Mouse (Mus musculus) midbrain, embryonic 12.5 days (tissue): Measurements from ENCODE around the gene Il1rl2. TPM values are rescaled to one million over a fixed set of nuclear protein-coding genes. Genes with fewer than 3 reads are reported as not detected.

Source experiments
- ATAC-seq: fragments of 200-750 bp; cut with Nextera tagmentation; 2 replicates; pipeline ENCODE4 v1.8.0; 2017; ENCODE audit warnings: low read depth, moderate TSS enrichment, moderate library complexity; ENCODE audit not compliant: low FRiP score
- H3K27ac ChIP-seq: fragments of 300-500 bp; sonication (generic); replicated peaks from 2 replicates; pipeline ENCODE4 v1.5.1; 2016; ENCODE audit warnings: mild to moderate bottlenecking
- H3K27me3 ChIP-seq: fragments of 300-500 bp; sonication (generic); 2 replicates; pipeline ENCODE4 v1.6.1; 2016; ENCODE audit warnings: mild to moderate bottlenecking
- H3K36me3 ChIP-seq: fragments of 300-500 bp; sonication (generic); 2 replicates; pipeline ENCODE4 v1.6.1; 2016
- H3K4me1 ChIP-seq: fragments of 300-500 bp; sonication (generic); 2 replicates; pipeline ENCODE4 v1.6.1; 2016
- H3K4me2 ChIP-seq: fragments of 300-500 bp; sonication (generic); replicated peaks from 2 replicates; pipeline ENCODE4 v1.6.1; 2016; ENCODE audit warnings: mild to moderate bottlenecking, moderate library complexity
- H3K4me3 ChIP-seq: fragments of 300-500 bp; sonication (generic); 2 replicates; pipeline ENCODE4 v1.5.1; 2016; ENCODE audit warnings: mild to moderate bottlenecking
- H3K9ac ChIP-seq: fragments of 300-500 bp; sonication (generic); replicated peaks from 2 replicates; pipeline ENCODE4 v1.6.1; 2016; ENCODE audit warnings: mild to moderate bottlenecking, moderate library complexity
- H3K9me3 ChIP-seq: fragments of 300-500 bp; sonication (generic); 2 replicates; pipeline ENCODE4 v1.6.1; 2016; ENCODE audit warnings: mild to moderate bottlenecking
- WGBS: fragments of 180-500 bp; shearing (Covaris S2); methylation state at CpG from one replicate; pipeline ENCODE4 v1.1.7; 2016; 5-methylcytosine and 5-hydroxymethylcytosine counted together
- polyA plus RNA-seq: library from polyadenylated mRNA; unstranded; fragments of >200 nt; fragmentation: Nextera tagmentation; extraction: Ambion mirVana; gene quantifications from 2 replicates; pipeline ENCODE4 v1.2.1, GENCODE M21; 2016

The Il1rl2 gene
- polyA plus RNA-seq, 1 experiment from 2014 or later = 1.6 TPM

- Histone ChIP-seq H3K4me3 (no peak overlapping the region), H3K27me3 (peaks cover 45% of the 10 kb centered on the region), H3K9me3 (no peaks in the 10 kb centered on the region), H3K4me2 (no peak overlapping the region), H3K36me3 (no peaks in the 10 kb centered on the region), H3K4me1 (peaks cover 11% of the 10 kb centered on the region), H3K27ac (no peak overlapping the region), H3K9ac (no peak overlapping the region)
- no peak for ATAC-seq
- 84% methylated on average over 3 of the region's 3 CpGs for WGBS
Observed at GRCm38 (mm10) chr1:40327604-40328003, 3.2 kb downstream of the Il1rl2 start.

- 79% methylated on average over 1 of the region's 1 CpGs for WGBS
- no peak overlapping the region for H3K4me3 ChIP-seq
- H3K9ac ChIP-seq = no peak overlapping the region
- H3K4me2 ChIP-seq = no peak overlapping the region
- ATAC-seq = no peak
- peaks cover 8% of the 10 kb centered on the region for H3K4me1 ChIP-seq
- no peak overlapping the region for H3K27ac ChIP-seq
- no peaks in the 10 kb centered on the region for H3K36me3 ChIP-seq
- H3K27me3 ChIP-seq = peaks cover 34% of the 10 kb centered on the region
- no peaks in the 10 kb centered on the region for H3K9me3 ChIP-seq
Observed at GRCm38 (mm10) chr1:40329526-40329925, 5.1 kb downstream of the Il1rl2 start.

GRCm38 (mm10) chr1:40330181-40330580 is 5.8 kb downstream of the Il1rl2 start:
- 84% methylated on average over 8 of the region's 8 CpGs for whole genome bisulfite sequencing
- no peaks in the 10 kb centered on the region for H3K36me3 ChIP-seq
- ATAC-seq = no peak

GRCm38 (mm10) chr1:40339346-40339745 is 14.9 kb downstream of the Il1rl2 start:
- Histone ChIP-seq H3K27ac (no peak overlapping the region), H3K4me1 (no peaks in the 10 kb centered on the region), H3K27me3 (no peaks in the 10 kb centered on the region), H3K4me3 (no peak overlapping the region), H3K4me2 (no peak overlapping the region), H3K36me3 (no peaks in the 10 kb centered on the region), H3K9me3 (no peaks in the 10 kb centered on the region), H3K9ac (no peak overlapping the region)
- ATAC-seq = no peak
- whole genome bisulfite sequencing = 81% methylated on average over 1 of the region's 1 CpGs

More at GRCm38 (mm10) chr1:40330181-40330580, 5.8 kb downstream of the Il1rl2 start:
- H3K4me1 ChIP-seq = peaks cover 8% of the 10 kb centered on the region
- no peak overlapping the region for H3K9ac ChIP-seq
- H3K27ac ChIP-seq = no peak overlapping the region
- H3K27me3 ChIP-seq = peaks cover 28% of the 10 kb centered on the region
- H3K4me2 ChIP-seq = no peak overlapping the region
- H3K4me3 ChIP-seq = no peak overlapping the region
- no peaks in the 10 kb centered on the region for H3K9me3 ChIP-seq

GRCm38 (mm10) chr1:40340102-40340501 is 15.7 kb downstream of the Il1rl2 start:
- no peak overlapping the region for H3K4me3 ChIP-seq
- no peak for ATAC-seq
- 84% methylated on average over 4 of the region's 4 CpGs for WGBS

GRCm38 (mm10) chr1:40352158-40352903 is 27.9 kb downstream of the Il1rl2 start:
- no peak for ATAC-seq
- Histone ChIP-seq H3K9ac (no peak overlapping the region), H3K36me3 (no peaks in the 10 kb centered on the region), H3K4me1 (no peaks in the 10 kb centered on the region), H3K4me2 (no peak overlapping the region), H3K27me3 (no peaks in the 10 kb centered on the region), H3K27ac (no peak overlapping the region), H3K4me3 (no peak overlapping the region), H3K9me3 (no peaks in the 10 kb centered on the region)
- 82% methylated on average over 4 of the region's 4 CpGs for WGBS

More at GRCm38 (mm10) chr1:40340102-40340501, 15.7 kb downstream of the Il1rl2 start:
- no peaks in the 10 kb centered on the region for H3K36me3 ChIP-seq
- no peak overlapping the region for H3K27ac ChIP-seq
- H3K4me1 ChIP-seq = no peaks in the 10 kb centered on the region
- H3K4me2 ChIP-seq = no peak overlapping the region
- no peaks in the 10 kb centered on the region for H3K9me3 ChIP-seq
- H3K9ac ChIP-seq = no peak overlapping the region
- H3K27me3 ChIP-seq = no peaks in the 10 kb centered on the region

GRCm38 (mm10) chr1:40352904-40353286 is 28.5 kb downstream of the Il1rl2 start:
- ATAC-seq = no peak
- Histone ChIP-seq H3K4me2 (no peak overlapping the region), H3K27ac (no peak overlapping the region), H3K4me1 (no peaks in the 10 kb centered on the region), H3K9ac (no peak overlapping the region), H3K27me3 (no peaks in the 10 kb centered on the region), H3K9me3 (no peaks in the 10 kb centered on the region), H3K36me3 (no peaks in the 10 kb centered on the region), H3K4me3 (no peak overlapping the region)
- WGBS = 68% methylated on average over 2 of the region's 2 CpGs

GRCm38 (mm10) chr1:40354665-40355064 is 30.3 kb downstream of the Il1rl2 start:
- H3K27ac ChIP-seq = no peak overlapping the region
- no peak for ATAC-seq
- 84% methylated on average over 3 of the region's 3 CpGs for WGBS
- no peak overlapping the region for H3K4me3 ChIP-seq
- H3K9ac ChIP-seq = no peak overlapping the region
- H3K27me3 ChIP-seq = no peaks in the 10 kb centered on the region
- H3K36me3 ChIP-seq = no peaks in the 10 kb centered on the region
- H3K9me3 ChIP-seq = no peaks in the 10 kb centered on the region
- no peak overlapping the region for H3K4me2 ChIP-seq
- H3K4me1 ChIP-seq = no peaks in the 10 kb centered on the region

- ATAC-seq = no peak
- 87% methylated on average over 4 of the region's 4 CpGs for WGBS
Observed at GRCm38 (mm10) chr1:40355431-40355843, 31.0 kb downstream of the Il1rl2 start.

GRCm38 (mm10) chr1:40355904-40356521 is 31.6 kb downstream of the Il1rl2 start:
- Histone ChIP-seq H3K27ac (no peak overlapping the region), H3K27me3 (no peaks in the 10 kb centered on the region), H3K9me3 (no peaks in the 10 kb centered on the region), H3K4me1 (no peaks in the 10 kb centered on the region), H3K4me2 (no peak overlapping the region), H3K36me3 (no peaks in the 10 kb centered on the region), H3K9ac (no peak overlapping the region), H3K4me3 (no peak overlapping the region)
- ATAC-seq = no peak
- 88% methylated on average over 10 of the region's 10 CpGs for WGBS

More at GRCm38 (mm10) chr1:40355431-40355843, 31.0 kb downstream of the Il1rl2 start:
- no peaks in the 10 kb centered on the region for H3K9me3 ChIP-seq
- no peak overlapping the region for H3K4me3 ChIP-seq
- H3K27me3 ChIP-seq = no peaks in the 10 kb centered on the region
- no peak overlapping the region for H3K4me2 ChIP-seq
- no peaks in the 10 kb centered on the region for H3K4me1 ChIP-seq
- H3K27ac ChIP-seq = no peak overlapping the region
- no peaks in the 10 kb centered on the region for H3K36me3 ChIP-seq
- H3K9ac ChIP-seq = no peak overlapping the region

GRCm38 (mm10) chr1:40357921-40358320 is 33.5 kb downstream of the Il1rl2 start:
- ATAC-seq = no peak
- no peak overlapping the region for H3K27ac ChIP-seq
- no peak overlapping the region for H3K4me3 ChIP-seq
- H3K4me2 ChIP-seq = no peak overlapping the region
- no peaks in the 10 kb centered on the region for H3K9me3 ChIP-seq
- no peaks in the 10 kb centered on the region for H3K36me3 ChIP-seq
- H3K4me1 ChIP-seq = no peaks in the 10 kb centered on the region
- WGBS = 55% methylated on average over 2 of the region's 2 CpGs
- H3K9ac ChIP-seq = no peak overlapping the region
- no peaks in the 10 kb centered on the region for H3K27me3 ChIP-seq

- Histone ChIP-seq H3K4me1 (no peaks in the 10 kb centered on the region), H3K9me3 (no peaks in the 10 kb centered on the region), H3K27ac (no peak overlapping the region), H3K9ac (no peak overlapping the region), H3K4me3 (no peak overlapping the region), H3K4me2 (no peak overlapping the region), H3K36me3 (no peaks in the 10 kb centered on the region), H3K27me3 (no peaks in the 10 kb centered on the region)
- 76% methylated on average over 2 of the region's 2 CpGs for WGBS
- no peak for ATAC-seq
Observed at GRCm38 (mm10) chr1:40358351-40358750, 33.9 kb downstream of the Il1rl2 start.
